Mouse (Mus musculus) gastrocnemius, adult 18-20 months (tissue): ENCODE measurements around the gene Il23r. TPM values are rescaled to one million over a fixed set of nuclear protein-coding genes. Genes with fewer than 3 reads are reported as not detected.

Source experiments
- DNase-seq: peaks from one replicate; pipeline ENCODE4 v3.0.0; 2021; ENCODE audit warnings: low spot score
- total RNA-seq, 2 experiments: library from RNA; stranded (reverse); gene quantifications; 2 replicates each; pipeline ENCODE4 v1.2.3; 2021

Gene Il23r
- total RNA-seq, 2 experiments from 2014 or later: not detected

DNA sequence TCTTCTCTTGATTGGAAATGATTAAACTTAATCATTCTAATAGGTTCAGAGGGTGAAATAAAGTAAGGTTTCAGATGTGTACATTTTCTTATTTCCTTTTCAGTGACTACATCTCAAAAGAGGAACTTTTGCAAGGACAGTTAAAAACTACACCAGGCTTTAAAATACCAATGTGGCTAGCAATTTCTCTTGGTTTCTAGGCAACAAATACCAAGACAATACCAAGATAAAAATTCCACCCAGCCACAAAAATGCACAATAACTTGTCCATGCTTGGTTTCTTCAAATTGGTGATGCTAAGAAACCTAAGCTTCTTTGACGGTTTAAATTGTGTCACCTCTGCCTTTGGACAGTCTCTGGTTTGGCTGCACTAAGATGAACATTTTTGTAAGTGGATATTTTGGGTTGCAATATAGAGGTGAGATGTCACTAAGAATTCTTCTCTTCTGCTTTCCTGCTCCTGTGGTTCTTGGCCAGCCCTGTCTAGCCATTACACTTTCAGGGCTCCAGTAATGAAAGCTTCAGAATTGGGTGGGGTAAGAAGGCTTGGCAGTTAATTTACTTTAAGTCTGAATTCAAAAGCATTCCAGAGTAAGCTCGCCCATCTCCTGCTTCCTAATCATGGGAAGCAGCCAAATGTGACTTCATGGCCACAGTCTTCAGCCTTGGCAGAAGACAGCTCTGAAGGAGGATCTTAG is 56.8 kb downstream of the Il23r start:
- DNase-seq: no peak

DNA sequence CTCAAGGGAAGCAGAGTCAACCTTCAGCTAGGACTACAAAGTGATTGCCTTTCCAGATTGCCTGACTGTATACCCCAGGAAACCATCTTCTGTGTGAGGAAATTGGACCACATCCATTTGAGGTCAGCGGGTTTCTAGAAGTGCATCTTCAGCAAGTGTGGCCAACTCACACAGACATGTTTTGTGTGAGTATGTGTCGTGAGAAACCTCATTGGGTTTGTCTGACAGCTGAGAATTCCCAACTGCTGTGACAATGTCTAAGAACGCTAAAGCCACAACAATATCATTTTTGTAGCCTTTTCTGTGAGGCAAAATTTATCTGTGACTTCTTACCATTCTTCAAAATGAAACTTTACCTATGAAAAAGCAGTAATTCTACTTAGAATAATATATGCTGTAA is 59.8 kb downstream of the Il23r start:
- no peak for DNase-seq

DNA sequence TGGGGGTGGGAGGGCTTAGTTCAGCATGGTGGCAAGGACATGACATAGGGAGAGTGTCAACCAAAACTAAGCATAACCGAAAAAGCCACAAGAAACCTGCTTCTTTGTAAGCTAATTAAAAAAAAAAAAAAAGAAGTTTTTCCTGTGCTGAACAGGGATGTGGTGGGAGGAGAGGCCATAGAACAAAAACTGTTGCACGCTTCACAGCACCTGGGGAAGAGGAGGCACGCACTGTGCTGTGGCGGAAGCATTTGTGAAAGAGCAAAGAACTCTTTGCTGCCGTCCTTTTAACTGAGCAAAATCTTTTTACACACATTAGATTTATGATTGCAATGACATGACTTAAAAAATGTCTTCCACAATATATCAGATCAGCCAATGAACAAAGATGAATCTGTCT is 69.9 kb downstream of the Il23r start:
- DNase-seq: no peak

DNA sequence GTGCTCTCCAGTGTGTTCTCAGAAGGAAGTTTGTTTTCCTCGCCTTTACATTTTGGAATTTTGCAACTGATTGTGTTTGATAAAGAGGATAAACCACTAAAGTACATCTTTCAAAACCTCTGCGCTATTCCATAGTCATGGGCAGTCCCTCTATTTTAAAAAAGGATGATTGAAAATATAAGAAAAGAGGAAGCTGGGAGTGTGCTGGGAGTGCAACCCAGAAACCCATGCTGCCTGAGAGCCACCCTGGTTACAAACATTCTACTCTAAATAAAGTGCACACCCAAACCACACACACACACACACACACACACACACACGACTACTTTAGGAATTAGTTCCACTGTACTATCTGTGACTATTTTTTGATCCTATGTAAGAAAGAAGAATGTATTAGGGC is 75.1 kb downstream of the Il23r start:
- DNase-seq: no peak

DNA sequence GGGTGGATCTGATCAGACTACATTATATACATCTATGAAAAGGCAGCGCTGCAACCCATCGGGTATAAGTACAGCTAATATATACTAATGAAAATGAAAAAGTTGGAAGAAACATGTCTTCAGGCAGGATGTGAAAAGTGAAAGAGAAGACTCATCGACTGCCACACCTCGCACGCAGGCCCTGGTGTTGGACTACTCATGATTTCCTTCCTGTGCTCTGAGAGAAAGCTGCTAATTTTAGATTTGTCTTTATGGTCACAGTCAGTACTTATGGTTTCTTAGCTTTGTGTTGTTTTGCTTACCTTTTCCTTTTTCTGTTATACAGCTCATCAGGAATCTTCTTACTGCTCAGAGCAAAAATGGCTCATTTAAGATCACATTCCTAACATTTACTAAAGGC is 76.4 kb downstream of the Il23r start:
- DNase-seq: no peak

DNA sequence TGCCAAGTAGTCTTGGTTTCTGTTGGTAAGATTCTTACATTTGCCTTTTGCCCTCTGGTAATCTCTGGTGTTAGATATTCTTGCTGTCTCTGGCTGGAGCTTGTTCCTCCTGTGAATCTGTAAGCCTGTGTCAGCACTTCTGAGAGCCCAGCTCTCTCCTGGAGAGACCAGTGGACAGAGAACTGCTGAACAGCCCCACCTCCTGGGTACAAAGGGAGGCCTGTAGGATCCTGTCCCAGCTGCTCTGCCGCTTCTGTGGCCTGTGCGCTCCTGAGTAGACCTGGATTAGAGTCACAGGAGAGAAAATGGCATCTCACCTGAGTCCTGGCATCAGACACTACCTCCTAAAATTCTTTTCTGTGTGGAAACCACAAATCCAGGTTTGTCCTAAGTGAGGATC is 78.3 kb downstream of the Il23r start:
- DNase-seq: no peak

DNA sequence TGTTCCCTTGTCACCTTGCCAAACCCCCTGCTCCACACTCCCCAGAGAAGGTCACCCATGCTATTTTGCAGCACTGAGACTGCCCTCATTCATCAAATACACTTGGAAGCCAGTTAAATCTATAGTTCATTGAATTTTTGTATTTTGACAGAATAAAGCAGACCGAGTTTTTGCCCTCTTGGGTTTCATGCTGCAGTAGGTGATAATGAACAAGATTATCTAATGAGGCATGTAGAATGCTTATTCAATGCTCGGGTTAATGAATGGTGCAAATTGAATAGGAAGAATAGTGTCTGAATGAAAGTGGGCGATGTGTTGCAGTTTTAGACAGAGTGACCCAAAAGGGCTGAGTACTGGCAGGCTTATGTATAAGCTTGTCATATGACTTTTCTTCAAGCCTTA is 86.4 kb downstream of the Il23r start:
- DNase-seq: no peak

DNA sequence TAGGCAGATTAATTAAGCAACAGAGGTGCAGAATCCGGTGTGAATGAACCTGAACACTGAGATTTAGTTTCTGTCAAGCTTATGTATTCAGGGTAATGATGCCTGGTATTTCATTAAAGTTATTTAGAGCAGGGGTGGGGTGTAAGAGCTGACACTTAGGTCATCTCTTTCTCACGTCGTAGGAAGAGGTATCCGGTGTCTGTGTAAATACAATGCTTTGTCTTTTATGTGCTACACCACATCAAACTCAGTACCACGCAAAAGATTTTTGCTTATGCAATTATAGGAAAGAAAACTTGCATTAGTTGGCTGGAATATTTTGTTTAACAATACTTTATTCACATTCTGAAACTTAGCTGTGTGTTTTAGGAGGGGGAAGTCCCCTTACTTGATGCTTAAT is 92.1 kb downstream of the Il23r start:
- no peak for DNase-seq

DNA sequence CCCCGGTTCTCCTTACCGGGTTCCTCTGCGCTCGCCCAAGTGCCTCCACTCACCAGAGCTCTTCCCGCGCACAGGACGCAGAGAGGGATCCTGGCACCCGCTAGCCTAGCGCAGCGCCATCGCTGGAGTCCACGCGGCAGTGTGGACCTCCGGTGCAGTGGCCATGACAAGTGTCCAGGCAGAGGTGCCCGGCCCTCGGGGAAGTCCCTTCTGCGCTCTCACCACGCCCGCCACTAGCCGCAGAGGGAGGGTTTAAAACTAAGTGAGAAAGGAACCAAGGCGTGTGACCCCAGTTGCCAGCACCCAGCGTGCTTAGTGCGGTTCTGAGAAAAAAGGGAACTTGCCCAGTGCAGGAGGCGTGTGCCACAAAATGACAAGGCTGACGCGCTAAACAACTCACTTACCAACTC is 115.7 kb downstream of the Il23r start, which contains the start of gene Il12rb2:
Il12rb2 (minus strand) TSS at position 207 of the 410 bp plus-strand sequence.
- DNase-seq: no peak

Other genes with a start within 250 kb of the Il23r start
- gene Il12rb2, start 115.7 kb downstream of the Il23r start, total RNA-seq: under 1 TPM in 1 of 2 experiments, not detected in 1; 0.07 TPM
- not detected for gene Tacstd2, start 43.9 kb upstream of the Il23r start, total RNA-seq